In the genomic region with DNA sequence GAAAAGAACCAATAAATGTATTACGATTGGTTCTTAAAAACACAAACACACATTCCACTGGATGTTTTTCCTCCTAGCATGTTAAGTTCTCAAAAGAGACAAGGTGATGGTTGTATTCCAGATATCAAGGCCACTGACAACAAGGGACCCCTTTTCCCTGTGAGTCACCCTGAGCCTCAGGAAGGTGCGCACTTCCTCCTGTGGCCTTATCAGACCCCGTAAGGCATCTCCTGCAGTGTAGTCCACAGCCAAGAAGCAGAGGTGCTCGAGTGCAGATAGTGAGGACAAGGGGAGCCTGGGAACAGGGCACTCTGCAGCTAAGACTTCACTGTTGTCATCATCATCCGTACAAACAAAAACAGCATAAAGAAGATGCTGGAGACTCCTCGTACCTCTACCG, we compare ENCODE assay signal across 26 mouse cellular contexts.
DNase-seq lines count a peak whose midpoint lies in the region; ATAC-seq and TF ChIP-seq lines count a peak whose summit lies in the region.
"Had no signal": no experiment of that assay in that cellular context is flagged by ENCODE, and none has a peak within 500 bp of the region (broad histone marks: within the 10 kb centered on the region; RNA-seq: fewer than 3 reads in every experiment).

No protein-coding gene starts in this region.

- no peak for TF ChIP-seq CTCF in liver, postnatal 0 days (IDR thresholded peaks at IDR 0.05; ENCODE audit: low read depth)
- TF ChIP-seq CTCF in gastrocnemius, adult 2 months (IDR thresholded peaks at IDR 0.05), result no peak

- H3K4me3 ChIP-seq in liver, embryonic 12.5 days, result no peak overlapping the region
- H3K4me3 ChIP-seq in liver, postnatal 0 days (ENCODE audit: low read depth, low read length), result no peak overlapping the region
- no peak overlapping the region for H3K4me3 ChIP-seq in gastrocnemius, adult 2 months
- H3K4me3 ChIP-seq in forebrain, embryonic 11.5 days (ENCODE audit: low read depth, low read length), result no peak overlapping the region
- H3K4me3 ChIP-seq: forebrain, embryonic 10.5 days; heart, embryonic 10.5 days; heart, embryonic 15.5 days; hindbrain, embryonic 13.5 days; kidney, embryonic 15.5 days; lung, embryonic 15.5 days; megakaryocyte, embryonic 14.5 days; stomach, embryonic 15.5 days had no signal

- H3K27ac ChIP-seq in liver, embryonic 12.5 days, result no peak overlapping the region
- no peak overlapping the region for H3K27ac ChIP-seq in liver, postnatal 0 days (ENCODE audit: low read depth)
- no peak overlapping the region for H3K27ac ChIP-seq in gastrocnemius, adult 2 months
- H3K27ac ChIP-seq in forebrain, embryonic 11.5 days (ENCODE audit: low read depth, low read length), result no peak overlapping the region
- H3K27ac ChIP-seq: forebrain, embryonic 10.5 days; heart, embryonic 10.5 days; heart, embryonic 15.5 days; hindbrain, embryonic 13.5 days; kidney, embryonic 15.5 days; lung, embryonic 15.5 days; stomach, embryonic 15.5 days had no signal

- TF ChIP-seq EP300 in liver, postnatal 0 days (IDR thresholded peaks at IDR 0.05; ENCODE audit: low read depth), result peak; percentile 65; the same call in 1 of the 2 replicates

- intact Hi-C loops in gastrocnemius, adult 2 months (cut with DNase I), result no loop called here

- no peak overlapping the region for H3K9ac ChIP-seq in liver, embryonic 12.5 days
- no peak overlapping the region for H3K9ac ChIP-seq in liver, postnatal 0 days (replicated peaks)
- no peak overlapping the region for H3K9ac ChIP-seq in forebrain, embryonic 11.5 days (ENCODE audit: low read length)
- H3K9ac ChIP-seq: heart, embryonic 15.5 days; hindbrain, embryonic 13.5 days; kidney, embryonic 15.5 days; lung, embryonic 15.5 days; stomach, embryonic 15.5 days had no signal

- no peaks in the 10 kb centered on the region for H3K9me3 ChIP-seq in liver, embryonic 12.5 days (replicated peaks)
- H3K9me3 ChIP-seq in liver, postnatal 0 days (ENCODE audit: low read length), result no peaks in the 10 kb centered on the region
- no peaks in the 10 kb centered on the region for H3K9me3 ChIP-seq in forebrain, embryonic 11.5 days (ENCODE audit: control insufficient read depth, low read length)
- H3K9me3 ChIP-seq: forebrain, embryonic 10.5 days; heart, embryonic 10.5 days; heart, embryonic 15.5 days; hindbrain, embryonic 13.5 days; kidney, embryonic 15.5 days; lung, embryonic 15.5 days; megakaryocyte, embryonic 14.5 days; stomach, embryonic 15.5 days had no signal

- peak; percentile 81 for ATAC-seq in erythroblast, adult 5-6 weeks (replicated peaks; ENCODE audit: low FRiP score, poor library complexity, severe bottlenecking)
- peak; percentile 89 for ATAC-seq in liver, embryonic 12.5 days
- ATAC-seq in liver, postnatal 0 days, result peak; percentile 65
- ATAC-seq in forebrain, embryonic 11.5 days (replicated peaks; ENCODE audit: low FRiP score), result no peak
- ATAC-seq: forebrain, embryonic 16.5 days; intestine, embryonic 16.5 days had no signal

- H3K4me2 ChIP-seq in liver, embryonic 12.5 days, result no peak overlapping the region
- no peak overlapping the region for H3K4me2 ChIP-seq in liver, postnatal 0 days (ENCODE audit: low read depth, low read length)
- H3K4me2 ChIP-seq in forebrain, embryonic 11.5 days (ENCODE audit: low read depth, low read length, severe bottlenecking), result no peak overlapping the region
- H3K4me2 ChIP-seq: heart, embryonic 15.5 days; hindbrain, embryonic 13.5 days; kidney, embryonic 15.5 days; lung, embryonic 15.5 days; stomach, embryonic 15.5 days had no signal

- peak; percentile 49 for DNase-seq in 416B (ENCODE audit: low read depth)
- DNase-seq in liver, postnatal 0 days, result no peak
- no peak for DNase-seq in gastrocnemius, adult 2 months
- no peak for DNase-seq in gastrocnemius, postnatal 25 days
- DNase-seq in forebrain, embryonic 11.5 days (ENCODE audit: low spot score), result no peak
- DNase-seq in embryo, embryonic 10.5 days (ENCODE audit: low spot score), result no peak
- DNase-seq: adrenal gland, postnatal 36 days; cerebellum, adult 18-20 months; cerebellum, postnatal 10 days; gastrocnemius, postnatal 10 days; kidney, postnatal 25 days; left cerebral cortex, postnatal 4 days; midbrain, embryonic 14.5 days; right cerebral cortex, postnatal 14 days had no signal

- 53% methylated on average over 7 of the region's 7 CpGs for WGBS in liver, embryonic 12.5 days (ENCODE audit: insufficient replicate concordance)
- WGBS in liver, postnatal 0 days (ENCODE audit: insufficient replicate concordance), result 60% methylated on average over 7 of the region's 7 CpGs
- WGBS in forebrain, embryonic 11.5 days, result 89% methylated on average over 7 of the region's 7 CpGs

- H3K27me3 ChIP-seq in liver, embryonic 12.5 days (replicated peaks), result no peaks in the 10 kb centered on the region
- H3K27me3 ChIP-seq in liver, postnatal 0 days (ENCODE audit: insufficient read depth, low read length), result no peaks in the 10 kb centered on the region
- H3K27me3 ChIP-seq in forebrain, embryonic 11.5 days (ENCODE audit: control insufficient read depth, insufficient read depth, low read length), result no peaks in the 10 kb centered on the region
- H3K27me3 ChIP-seq: heart, embryonic 15.5 days; hindbrain, embryonic 13.5 days; kidney, embryonic 15.5 days; lung, embryonic 15.5 days; stomach, embryonic 15.5 days had no signal

- H3K36me3 ChIP-seq in liver, embryonic 12.5 days, result no peaks in the 10 kb centered on the region
- H3K36me3 ChIP-seq in liver, postnatal 0 days (replicated peaks; ENCODE audit: insufficient read depth, low read length), result no peaks in the 10 kb centered on the region; the same call in none of the 2 replicates
- no peaks in the 10 kb centered on the region for H3K36me3 ChIP-seq in forebrain, embryonic 11.5 days (ENCODE audit: control insufficient read depth, insufficient read depth, low read length)
- H3K36me3 ChIP-seq: heart, embryonic 10.5 days; heart, embryonic 15.5 days; hindbrain, embryonic 13.5 days; kidney, embryonic 15.5 days; lung, embryonic 15.5 days; stomach, embryonic 15.5 days had no signal

- H3K4me1 ChIP-seq in liver, embryonic 12.5 days, result peaks cover 53% of the 10 kb centered on the region
- no peaks in the 10 kb centered on the region for H3K4me1 ChIP-seq in liver, postnatal 0 days (ENCODE audit: insufficient read depth)
- no peaks in the 10 kb centered on the region for H3K4me1 ChIP-seq in forebrain, embryonic 11.5 days (replicated peaks; ENCODE audit: control insufficient read depth, insufficient read depth, low read length)
- H3K4me1 ChIP-seq: forebrain, embryonic 10.5 days; heart, embryonic 10.5 days; heart, embryonic 15.5 days; kidney, embryonic 15.5 days; lung, embryonic 15.5 days; stomach, embryonic 15.5 days had no signal
